Mouse (Mus musculus): ENCODE measurements around the gene Lcp2.

- TF ChIP-seq POLR2A (IDR thresholded peaks at IDR 0.05; ENCODE audit: control insufficient read depth, low read depth, low read length) (no peak), CTCF (IDR thresholded peaks at IDR 0.05; ENCODE audit: control insufficient read depth, insufficient read depth, insufficient replicate concordance, low read depth, low read length) (no peak)
These were observed 11.9 kb upstream of the Lcp2 start for GRCm38 (mm10) chr11:34034794-34035193.

Measured in testis, adult 2 months (tissue).